8 mouse cellular contexts compared by ENCODE assay signal in genomic region chr15:98512799-98513321, GRCm38 (mm10). TPM values are rescaled to one million over a fixed set of nuclear protein-coding genes. Genes with fewer than 3 reads are reported as not detected.
A peak's percentile ranks its signal among the peaks of the same experiment; 100 is the strongest.
DNase-seq lines count a peak whose midpoint lies in the region; ATAC-seq and TF ChIP-seq lines count a peak whose summit lies in the region.
"Had no signal": no experiment of that assay in that cellular context is flagged by ENCODE, and none has a peak within 500 bp of the region (broad histone marks: within the 10 kb centered on the region; RNA-seq: fewer than 3 reads in every experiment).

No protein-coding gene starts in this region.

- TF ChIP-seq EP300 in heart, postnatal 0 days (IDR thresholded peaks at IDR 0.05; ENCODE audit: low read depth) = no peak

- H3K4me3 ChIP-seq in heart, postnatal 0 days (ENCODE audit: low read depth, low read length) = no peak overlapping the region
- H3K4me3 ChIP-seq in lung, embryonic 15.5 days = no peak overlapping the region
- H3K4me3 ChIP-seq: midbrain, embryonic 12.5 days had no signal

- H3K4me2 ChIP-seq in heart, postnatal 0 days (ENCODE audit: low read depth, low read length) = peak overlapping the region; percentile 25
- 0 out of 2 replicates have a peak overlapping the region, but pooled peaks have one; percentile 4 for H3K4me2 ChIP-seq in lung, embryonic 15.5 days
- H3K4me2 ChIP-seq: midbrain, embryonic 12.5 days had no signal

- DNase-seq in urinary bladder, postnatal 14 days (ENCODE audit: low spot score) = peak; percentile 52
- no peak for DNase-seq in urinary bladder, adult 2 months (ENCODE audit: low spot score)
- peak; percentile 52 for DNase-seq in cerebellum, adult 9-11 months
- DNase-seq in heart, postnatal 0 days (ENCODE audit: low spot score) = peak; percentile 87
- DNase-seq in c-Kit-positive CD71-positive TER-119-positive erythroid progenitor cells, embryonic 14.5 days (ENCODE audit: low spot score) = no peak

- TF ChIP-seq CTCF in heart, postnatal 0 days (IDR thresholded peaks at IDR 0.05; ENCODE audit: low read depth) = no peak

- no peaks in the 10 kb centered on the region; the same call in 1 of the 2 replicates for H3K9me3 ChIP-seq in heart, postnatal 0 days (replicated peaks; ENCODE audit: control insufficient read depth, low read length)
- no peaks in the 10 kb centered on the region for H3K9me3 ChIP-seq in lung, embryonic 15.5 days
- H3K9me3 ChIP-seq: midbrain, embryonic 12.5 days had no signal

- peak overlapping the region; percentile 78 for H3K27ac ChIP-seq in heart, postnatal 0 days (ENCODE audit: low read depth)
- no peak overlapping the region for H3K27ac ChIP-seq in lung, embryonic 15.5 days
- H3K27ac ChIP-seq: midbrain, embryonic 12.5 days had no signal

- peaks cover 9% of the 10 kb centered on the region for H3K4me1 ChIP-seq in heart, postnatal 0 days (ENCODE audit: control insufficient read depth, insufficient read depth)
- H3K4me1 ChIP-seq in lung, embryonic 15.5 days = peaks cover 14% of the 10 kb centered on the region

- no peaks in the 10 kb centered on the region for H3K27me3 ChIP-seq in heart, postnatal 0 days (ENCODE audit: control insufficient read depth, insufficient read depth, low read length)
- H3K27me3 ChIP-seq in lung, embryonic 15.5 days = no peaks in the 10 kb centered on the region
- H3K27me3 ChIP-seq: midbrain, embryonic 12.5 days had no signal

- peak; percentile 80 for ATAC-seq in heart, postnatal 0 days (ENCODE audit: insufficient read depth, low read depth)
- 0 out of 2 replicates have a peak, but pooled peaks have one; percentile 41 for ATAC-seq in lung, embryonic 15.5 days (ENCODE audit: borderline replicate concordance, extremely low read depth, low FRiP score, low TSS enrichment)
- ATAC-seq in activated CD4-positive, CD25-positive, alpha-beta regulatory T cell, adult 4 months = no peak

- H3K36me3 ChIP-seq in heart, postnatal 0 days (replicated peaks; ENCODE audit: control insufficient read depth, insufficient read depth, low read length) = peaks cover 6% of the 10 kb centered on the region; the same call in 1 of the 2 replicates
- H3K36me3 ChIP-seq in lung, embryonic 15.5 days = peaks cover 2% of the 10 kb centered on the region; the same call in 1 of the 2 replicates

- 10% methylated on average over 17 of the region's 17 CpGs for WGBS in heart, postnatal 0 days
- WGBS in lung, embryonic 15.5 days = 23% methylated on average over 17 of the region's 17 CpGs

- H3K9ac ChIP-seq in heart, postnatal 0 days (replicated peaks; ENCODE audit: low read depth, low read length) = 0 out of 2 replicates have a peak overlapping the region, but pooled peaks have one; percentile 1
- H3K9ac ChIP-seq in lung, embryonic 15.5 days = no peak overlapping the region
- H3K9ac ChIP-seq: midbrain, embryonic 12.5 days had no signal

RNA-seq across cellular contexts. Expression of gene Olfr279, which starts 20.7 kb away (rescaled TPM):
- polyA plus RNA-seq in urinary bladder, adult 2 months (2012; rRNA removed) = not detected in 2 replicates
- total RNA-seq in heart, postnatal 0 days (2014; rRNA removed; ENCODE audit: low replicate concordance) = not detected in 2 replicates
- not detected in 2 replicates for polyA plus RNA-seq in heart, postnatal 0 days (2015; fragmentation: Nextera tagmentation; extraction: Ambion mirVana)
- not detected in 2 replicates for polyA plus RNA-seq in lung, embryonic 15.5 days (2015; fragmentation: Nextera tagmentation; extraction: Ambion mirVana)
- not detected for polyA plus RNA-seq in activated CD4-positive, CD25-positive, alpha-beta regulatory T cell, adult 4 months (2017; shearing (Covaris generic))
- polyA plus RNA-seq: midbrain, embryonic 12.5 days had no signal

RNA-seq across cellular contexts. Expression of gene Kansl2, which starts 21.2 kb away (rescaled TPM):
- 38.2 and 42.7 TPM in 2 replicates for polyA plus RNA-seq in urinary bladder, adult 2 months (2012; rRNA removed)
- 58.7 and 62.3 TPM in 2 replicates for total RNA-seq in heart, postnatal 0 days (2014; rRNA removed; ENCODE audit: low replicate concordance)
- polyA plus RNA-seq in heart, postnatal 0 days (2015; fragmentation: Nextera tagmentation; extraction: Ambion mirVana) = 60.7 and 73.1 TPM in 2 replicates
- 112 TPM in 2 replicates for polyA plus RNA-seq in lung, embryonic 15.5 days (2015; fragmentation: Nextera tagmentation; extraction: Ambion mirVana)
- polyA plus RNA-seq in activated CD4-positive, CD25-positive, alpha-beta regulatory T cell, adult 4 months (2017; shearing (Covaris generic)) = 10 to 100 TPM; 29.0 to 35.9 TPM

RNA-seq across cellular contexts. Expression of gene Lalba, which starts 30.3 kb away (rescaled TPM):
- not detected in 2 replicates for polyA plus RNA-seq in urinary bladder, adult 2 months (2012; rRNA removed)
- total RNA-seq in heart, postnatal 0 days (2014; rRNA removed; ENCODE audit: low replicate concordance) = not detected in 2 replicates
- 0.26 and 0.36 TPM in 2 replicates for polyA plus RNA-seq in heart, postnatal 0 days (2015; fragmentation: Nextera tagmentation; extraction: Ambion mirVana)
- 0.21 and 0.40 TPM in 2 replicates for polyA plus RNA-seq in lung, embryonic 15.5 days (2015; fragmentation: Nextera tagmentation; extraction: Ambion mirVana)
- not detected for polyA plus RNA-seq in activated CD4-positive, CD25-positive, alpha-beta regulatory T cell, adult 4 months (2017; shearing (Covaris generic))
- polyA plus RNA-seq: midbrain, embryonic 12.5 days had no signal

RNA-seq across cellular contexts. Expression of gene OR5BS1P, which starts 43.2 kb away (rescaled TPM):
- polyA plus RNA-seq in urinary bladder, adult 2 months (2012; rRNA removed) = 0.01 TPM in 1 of 2 replicates, not detected in the other
- total RNA-seq in heart, postnatal 0 days (2014; rRNA removed; ENCODE audit: low replicate concordance) = not detected in 2 replicates
- not detected in 2 replicates for polyA plus RNA-seq in heart, postnatal 0 days (2015; fragmentation: Nextera tagmentation; extraction: Ambion mirVana)
- not detected in 2 replicates for polyA plus RNA-seq in lung, embryonic 15.5 days (2015; fragmentation: Nextera tagmentation; extraction: Ambion mirVana)
- polyA plus RNA-seq in activated CD4-positive, CD25-positive, alpha-beta regulatory T cell, adult 4 months (2017; shearing (Covaris generic)) = under 1 TPM in 1 of 2 experiments, not detected in 1; 0.07 TPM
- polyA plus RNA-seq: midbrain, embryonic 12.5 days had no signal

RNA-seq across cellular contexts. Expression of gene Ccnt1, which starts 57.9 kb away (rescaled TPM):
- polyA plus RNA-seq in urinary bladder, adult 2 months (2012; rRNA removed) = 14.3 and 16.4 TPM in 2 replicates
- total RNA-seq in heart, postnatal 0 days (2014; rRNA removed; ENCODE audit: low replicate concordance) = 20.0 and 32.8 TPM in 2 replicates
- polyA plus RNA-seq in heart, postnatal 0 days (2015; fragmentation: Nextera tagmentation; extraction: Ambion mirVana) = 21.4 and 22.3 TPM in 2 replicates
- 51.4 and 56.3 TPM in 2 replicates for polyA plus RNA-seq in lung, embryonic 15.5 days (2015; fragmentation: Nextera tagmentation; extraction: Ambion mirVana)
- 10 to 100 TPM; 71.1 to 73.1 TPM for polyA plus RNA-seq in activated CD4-positive, CD25-positive, alpha-beta regulatory T cell, adult 4 months (2017; shearing (Covaris generic))

Comparison
In these comparisons a context has a peak if more than half of its experiments do, and no peak if none do; other contexts are left out.
1. DNase-seq: peak in urinary bladder, postnatal 14 days (single experiment), cerebellum, adult 9-11 months (single experiment) and heart, postnatal 0 days (single experiment); none in urinary bladder, adult 2 months (single experiment) and c-Kit-positive CD71-positive TER-119-positive erythroid progenitor cells, embryonic 14.5 days (single experiment).